Mouse (Mus musculus): ENCODE data around the gene Dop1b. TPM values are rescaled to one million over a fixed set of nuclear protein-coding genes. Genes with fewer than 3 reads are reported as not detected.

Dop1b gene
- polyA plus RNA-seq, 1 experiment = 16.9 TPM

GRCm38 (mm10) chr16:93832451-93833276 is 121.0 kb downstream of the Dop1b start:
- Histone ChIP-seq H3K27ac (ENCODE audit: insufficient read depth, low read length) (peak overlapping the region; percentile 18), H3K4me1 (ENCODE audit: control insufficient read depth, insufficient read depth, low read length) (peaks cover 9% of the 10 kb centered on the region), H3K9ac (ENCODE audit: low read depth, poor library complexity, severe bottlenecking) (peak overlapping the region; percentile 91), H3K9me3 (replicated peaks; ENCODE audit: control insufficient read depth, insufficient read depth, low read length, poor library complexity, severe bottlenecking) (no peaks in the 10 kb centered on the region), H3K4me3 (ENCODE audit: low read depth, low read length) (peak overlapping the region; percentile 93), H3K36me3 (ENCODE audit: control insufficient read depth, insufficient read depth, low read length, poor library complexity, severe bottlenecking) (peaks cover 5% of the 10 kb centered on the region; the same call in 1 of the 2 replicates), H3K27me3 (ENCODE audit: control insufficient read depth, insufficient read depth, low read length, poor library complexity, severe bottlenecking) (no peaks in the 10 kb centered on the region)
- TF ChIP-seq POLR2A (IDR thresholded peaks at IDR 0.05; ENCODE audit: insufficient read depth, low read length) = no peak
- TF ChIP-seq EP300 (IDR thresholded peaks at IDR 0.05; ENCODE audit: insufficient read depth, low read depth, low read length) = no peak
- TF ChIP-seq CTCF (IDR thresholded peaks at IDR 0.05; ENCODE audit: low read depth, low read length) = no peak

GRCm38 (mm10) chr16:93833551-93833950 is 121.8 kb downstream of the Dop1b start:
- peak overlapping the region; percentile 91 for H3K9ac ChIP-seq (ENCODE audit: low read depth, poor library complexity, severe bottlenecking)
- no peak overlapping the region for H3K27ac ChIP-seq (ENCODE audit: insufficient read depth, low read length)
- no peaks in the 10 kb centered on the region for H3K27me3 ChIP-seq (ENCODE audit: control insufficient read depth, insufficient read depth, low read length, poor library complexity, severe bottlenecking)
- H3K36me3 ChIP-seq (ENCODE audit: control insufficient read depth, insufficient read depth, low read length, poor library complexity, severe bottlenecking) = peaks cover 7% of the 10 kb centered on the region; the same call in 1 of the 2 replicates
- TF ChIP-seq POLR2A (IDR thresholded peaks at IDR 0.05; ENCODE audit: insufficient read depth, low read length) (no peak), EP300 (IDR thresholded peaks at IDR 0.05; ENCODE audit: insufficient read depth, low read depth, low read length) (no peak), CTCF (IDR thresholded peaks at IDR 0.05; ENCODE audit: low read depth, low read length) (no peak)
- H3K9me3 ChIP-seq (replicated peaks; ENCODE audit: control insufficient read depth, insufficient read depth, low read length, poor library complexity, severe bottlenecking) = no peaks in the 10 kb centered on the region
- peak overlapping the region; percentile 35 for H3K4me3 ChIP-seq (ENCODE audit: low read depth, low read length)
- H3K4me1 ChIP-seq (ENCODE audit: control insufficient read depth, insufficient read depth, low read length) = peaks cover 9% of the 10 kb centered on the region

- Histone ChIP-seq H3K4me1 (ENCODE audit: control insufficient read depth, insufficient read depth, low read length) (peaks cover 9% of the 10 kb centered on the region), H3K9ac (ENCODE audit: low read depth, poor library complexity, severe bottlenecking) (0 out of 2 replicates have a peak overlapping the region, but pooled peaks have one; percentile 91), H3K4me3 (ENCODE audit: low read depth, low read length) (no peak overlapping the region; the same call in 1 of the 2 replicates), H3K36me3 (ENCODE audit: control insufficient read depth, insufficient read depth, low read length, poor library complexity, severe bottlenecking) (peaks cover 7% of the 10 kb centered on the region; the same call in 1 of the 2 replicates), H3K27ac (ENCODE audit: insufficient read depth, low read length) (no peak overlapping the region), H3K9me3 (replicated peaks; ENCODE audit: control insufficient read depth, insufficient read depth, low read length, poor library complexity, severe bottlenecking) (no peaks in the 10 kb centered on the region), H3K27me3 (ENCODE audit: control insufficient read depth, insufficient read depth, low read length, poor library complexity, severe bottlenecking) (no peaks in the 10 kb centered on the region)
- no peak for TF ChIP-seq EP300 (IDR thresholded peaks at IDR 0.05; ENCODE audit: insufficient read depth, low read depth, low read length)
- no peak for TF ChIP-seq POLR2A (IDR thresholded peaks at IDR 0.05; ENCODE audit: insufficient read depth, low read length)
- TF ChIP-seq CTCF (IDR thresholded peaks at IDR 0.05; ENCODE audit: low read depth, low read length) = no peak
Measured at GRCm38 (mm10) chr16:93834076-93834475, 122.4 kb downstream of the Dop1b start.

- Histone ChIP-seq H3K9ac (ENCODE audit: low read depth, poor library complexity, severe bottlenecking) (no peak overlapping the region), H3K4me1 (ENCODE audit: control insufficient read depth, insufficient read depth, low read length) (peaks cover 6% of the 10 kb centered on the region), H3K9me3 (replicated peaks; ENCODE audit: control insufficient read depth, insufficient read depth, low read length, poor library complexity, severe bottlenecking) (no peaks in the 10 kb centered on the region), H3K4me3 (ENCODE audit: low read depth, low read length) (no peak overlapping the region), H3K27ac (ENCODE audit: insufficient read depth, low read length) (no peak overlapping the region), H3K27me3 (ENCODE audit: control insufficient read depth, insufficient read depth, low read length, poor library complexity, severe bottlenecking) (no peaks in the 10 kb centered on the region), H3K36me3 (ENCODE audit: control insufficient read depth, insufficient read depth, low read length, poor library complexity, severe bottlenecking) (peaks cover 17% of the 10 kb centered on the region)
- TF ChIP-seq POLR2A (IDR thresholded peaks at IDR 0.05; ENCODE audit: insufficient read depth, low read length) (no peak), EP300 (IDR thresholded peaks at IDR 0.05; ENCODE audit: insufficient read depth, low read depth, low read length) (no peak), CTCF (IDR thresholded peaks at IDR 0.05; ENCODE audit: low read depth, low read length) (no peak)
Measured at GRCm38 (mm10) chr16:93839049-93839448, 127.3 kb downstream of the Dop1b start.

- no peaks in the 10 kb centered on the region for H3K27me3 ChIP-seq (ENCODE audit: control insufficient read depth, insufficient read depth, low read length, poor library complexity, severe bottlenecking)
- no peaks in the 10 kb centered on the region for H3K4me1 ChIP-seq (ENCODE audit: control insufficient read depth, insufficient read depth, low read length)
- no peak overlapping the region for H3K27ac ChIP-seq (ENCODE audit: insufficient read depth, low read length)
- no peak overlapping the region for H3K9ac ChIP-seq (ENCODE audit: low read depth, poor library complexity, severe bottlenecking)
- TF ChIP-seq CTCF (IDR thresholded peaks at IDR 0.05; ENCODE audit: low read depth, low read length) (no peak), EP300 (IDR thresholded peaks at IDR 0.05; ENCODE audit: insufficient read depth, low read depth, low read length) (no peak), POLR2A (IDR thresholded peaks at IDR 0.05; ENCODE audit: insufficient read depth, low read length) (no peak)
- no peak overlapping the region for H3K4me3 ChIP-seq (ENCODE audit: low read depth, low read length)
- peaks cover 85% of the 10 kb centered on the region for H3K36me3 ChIP-seq (ENCODE audit: control insufficient read depth, insufficient read depth, low read length, poor library complexity, severe bottlenecking)
- H3K9me3 ChIP-seq (replicated peaks; ENCODE audit: control insufficient read depth, insufficient read depth, low read length, poor library complexity, severe bottlenecking) = peaks cover 14% of the 10 kb centered on the region
Measured at GRCm38 (mm10) chr16:93850527-93850926, 138.8 kb downstream of the Dop1b start.

GRCm38 (mm10) chr16:93859967-93860366 is 148.3 kb downstream of the Dop1b start:
- H3K4me3 ChIP-seq (ENCODE audit: low read depth, low read length) = no peak overlapping the region
- H3K36me3 ChIP-seq (ENCODE audit: control insufficient read depth, insufficient read depth, low read length, poor library complexity, severe bottlenecking) = peaks cover 87% of the 10 kb centered on the region
- TF ChIP-seq CTCF (IDR thresholded peaks at IDR 0.05; ENCODE audit: low read depth, low read length) (no peak), EP300 (IDR thresholded peaks at IDR 0.05; ENCODE audit: insufficient read depth, low read depth, low read length) (no peak), POLR2A (IDR thresholded peaks at IDR 0.05; ENCODE audit: insufficient read depth, low read length) (no peak)

More at GRCm38 (mm10) chr16:93859967-93860366, 148.3 kb downstream of the Dop1b start:
- Histone ChIP-seq H3K9me3 (replicated peaks; ENCODE audit: control insufficient read depth, insufficient read depth, low read length, poor library complexity, severe bottlenecking) (no peaks in the 10 kb centered on the region), H3K9ac (ENCODE audit: low read depth, poor library complexity, severe bottlenecking) (no peak overlapping the region), H3K27me3 (ENCODE audit: control insufficient read depth, insufficient read depth, low read length, poor library complexity, severe bottlenecking) (no peaks in the 10 kb centered on the region), H3K4me1 (ENCODE audit: control insufficient read depth, insufficient read depth, low read length) (no peaks in the 10 kb centered on the region), H3K27ac (ENCODE audit: insufficient read depth, low read length) (peak overlapping the region; percentile 13; the same call in 1 of the 2 replicates)

Other genes starting within 250 kb of the Dop1b start
- gene Setd4, start 107.8 kb upstream of the Dop1b start, polyA plus RNA-seq (2011; ENCODE audit: insufficient read depth, insufficient read length, low read depth, missing spikeins) = 18.8 and 19.5 TPM in 2 replicates
- gene Cbr1, start 106.1 kb upstream of the Dop1b start, polyA plus RNA-seq (2011; ENCODE audit: insufficient read depth, insufficient read length, low read depth, missing spikeins) = 33.7 and 34.3 TPM in 2 replicates
- gene Gm5678, start 83.8 kb upstream of the Dop1b start, polyA plus RNA-seq (2011; ENCODE audit: insufficient read depth, insufficient read length, low read depth, missing spikeins) = not detected in 2 replicates
- 7.0 and 9.3 TPM in 2 replicates for gene Cbr3, start 28.7 kb upstream of the Dop1b start, polyA plus RNA-seq (2011; ENCODE audit: insufficient read depth, insufficient read length, low read depth, missing spikeins)
- 152 TPM in 2 replicates for gene Morc3, start 120.2 kb downstream of the Dop1b start, polyA plus RNA-seq (2011; ENCODE audit: insufficient read depth, insufficient read length, low read depth, missing spikeins)
- gene Chaf1b, start 172.0 kb downstream of the Dop1b start, polyA plus RNA-seq (2011; ENCODE audit: insufficient read depth, insufficient read length, low read depth, missing spikeins) = 63.0 and 63.8 TPM in 2 replicates

Measured in ES-Bruce4 (cell line).